Mouse (Mus musculus): ENCODE measurements around the gene Colq. TPM values are rescaled to one million over a fixed set of nuclear protein-coding genes. Genes with fewer than 3 reads are reported as not detected.
"Not testable (repeated sequence)": the region's sequence is repeated elsewhere in the genome, so short reads cannot be mapped to it uniquely, and the experiment has no call there.

Colq gene
- 1.1 and 1.2 TPM in 2 replicates for polyA plus RNA-seq (2012; rRNA removed)

DNA sequence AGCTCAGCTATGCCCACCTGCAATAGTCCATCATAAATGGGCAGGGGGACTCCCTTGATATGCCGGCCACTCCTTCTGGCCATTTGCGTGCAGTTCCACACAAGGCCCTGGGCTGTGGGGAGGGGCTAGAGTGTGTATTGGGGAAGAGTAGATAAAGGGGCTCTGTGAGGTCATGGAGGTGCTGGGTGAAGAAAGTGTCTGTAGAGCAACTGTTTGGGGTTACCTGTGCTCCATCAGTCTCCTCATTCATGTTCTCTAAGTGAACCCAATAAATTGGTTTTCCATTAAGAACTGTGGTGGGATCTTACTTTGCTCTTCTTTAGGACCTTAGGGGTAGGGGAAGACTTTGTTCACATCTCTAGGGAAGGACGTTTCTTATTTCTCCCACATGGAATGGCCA is at the start of gene Colq:
Colq (minus strand) TSS at position 101 of the 400 bp plus-strand sequence.
- no peak for DNase-seq (ENCODE audit: extremely low spot score in 1 of 2, low spot score in 1 of 2)

GRCm38 (mm10) chr14:31640346-31640889 is 49.3 kb upstream of the Colq start, which contains the start of gene Gm49387:
TSS of gene Gm49387 (minus strand) at chr14:31640878.
- no peak for DNase-seq (ENCODE audit: extremely low spot score in 1 of 2, low spot score in 1 of 2)

- DNase-seq (ENCODE audit: extremely low spot score in 1 of 2, low spot score in 1 of 2) = no peak
These were observed 39.5 kb upstream of the Colq start for GRCm38 (mm10) chr14:31630677-31631076.

GRCm38 (mm10) chr14:31622748-31623147 is 31.6 kb upstream of the Colq start:
- DNase-seq (ENCODE audit: extremely low spot score in 1 of 2, low spot score in 1 of 2) = peak; percentile 68 to 78

GRCm38 (mm10) chr14:31620591-31621223 is 29.6 kb upstream of the Colq start:
- peak in 1 of 2 experiments; percentile 14 for DNase-seq (ENCODE audit: extremely low spot score in 1 of 2, low spot score in 1 of 2)

DNA sequence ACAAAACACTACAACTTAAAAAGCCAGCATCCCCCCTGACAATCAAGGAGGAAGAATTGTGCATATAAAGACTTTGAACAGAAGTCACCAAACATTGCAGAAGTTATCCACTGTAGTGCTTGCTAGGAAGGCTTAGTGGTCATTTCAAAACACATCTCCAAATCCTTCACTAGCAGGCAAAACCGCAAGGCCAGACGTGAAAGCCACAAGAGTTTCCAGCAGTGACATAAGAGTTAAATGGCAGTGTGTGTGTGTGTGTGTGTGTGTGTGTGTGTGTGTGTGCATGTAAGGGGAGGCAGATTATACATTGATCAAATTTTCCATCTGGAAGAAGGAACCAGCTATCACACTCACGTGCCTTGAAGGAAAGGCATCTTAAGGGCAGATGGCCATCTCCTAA is 26.9 kb upstream of the Colq start:
- DNase-seq (ENCODE audit: extremely low spot score in 1 of 2, low spot score in 1 of 2) = no peak

DNA sequence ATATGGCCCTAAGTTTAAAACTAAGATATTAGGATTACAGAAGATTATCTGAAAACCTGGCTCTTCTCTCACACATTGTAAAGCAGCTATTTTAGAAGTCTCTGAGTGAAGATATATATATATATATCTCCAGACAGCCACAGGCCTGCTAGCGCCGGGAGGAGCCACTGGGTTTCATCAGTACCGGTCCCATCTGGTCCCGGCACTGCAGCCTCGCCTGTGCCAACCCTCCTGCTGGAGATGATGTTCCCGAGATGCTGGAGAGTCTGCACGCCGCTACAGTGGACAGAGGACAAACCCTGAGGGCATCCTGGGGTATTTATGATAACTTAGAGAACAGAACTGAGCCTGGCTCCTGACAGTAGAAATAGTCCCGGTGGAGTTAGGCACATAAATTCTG is 26.1 kb upstream of the Colq start:
- DNase-seq (ENCODE audit: extremely low spot score in 1 of 2, low spot score in 1 of 2) = peak; percentile 22 to 39

DNA sequence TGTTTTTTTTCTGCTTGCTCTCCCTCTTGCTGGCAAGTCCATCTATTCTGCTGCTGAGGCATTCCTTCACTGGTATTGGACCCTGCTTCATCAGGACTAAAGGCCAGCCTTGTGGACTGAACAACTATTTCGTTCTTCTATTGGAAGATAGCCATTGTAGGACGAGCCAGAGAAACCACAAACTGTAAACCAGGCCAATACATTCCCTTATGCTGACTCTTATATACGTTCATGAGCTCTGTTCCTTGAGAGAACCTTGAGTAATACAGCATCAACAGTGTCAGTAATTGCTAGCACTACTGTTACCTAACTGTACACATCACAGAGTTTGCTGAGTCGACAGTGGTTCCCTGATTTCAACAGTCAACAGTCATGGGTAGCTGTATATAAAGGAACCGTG is 22.5 kb upstream of the Colq start:
- no peak for DNase-seq (ENCODE audit: extremely low spot score in 1 of 2, low spot score in 1 of 2)

DNA sequence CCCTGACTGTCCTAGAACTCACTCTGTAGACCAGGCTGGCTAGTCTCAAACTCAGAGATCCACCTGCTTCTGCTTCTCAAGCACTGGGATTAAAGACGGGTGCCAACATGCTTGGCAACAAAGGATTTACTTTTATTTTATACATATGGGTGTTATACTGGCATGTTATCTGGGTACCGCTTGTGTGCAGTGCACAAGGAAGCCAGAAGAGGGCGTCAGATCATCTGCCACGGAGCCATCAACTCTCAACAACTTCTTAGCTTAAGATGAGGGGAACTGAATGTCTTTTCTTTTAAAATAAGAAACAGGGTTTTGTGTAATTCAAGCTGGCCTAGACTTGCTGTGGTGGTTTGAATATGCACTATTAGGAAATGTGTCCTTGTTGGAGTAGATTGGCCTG is 20.8 kb upstream of the Colq start:
- no peak for DNase-seq (ENCODE audit: extremely low spot score in 1 of 2, low spot score in 1 of 2)

DNA sequence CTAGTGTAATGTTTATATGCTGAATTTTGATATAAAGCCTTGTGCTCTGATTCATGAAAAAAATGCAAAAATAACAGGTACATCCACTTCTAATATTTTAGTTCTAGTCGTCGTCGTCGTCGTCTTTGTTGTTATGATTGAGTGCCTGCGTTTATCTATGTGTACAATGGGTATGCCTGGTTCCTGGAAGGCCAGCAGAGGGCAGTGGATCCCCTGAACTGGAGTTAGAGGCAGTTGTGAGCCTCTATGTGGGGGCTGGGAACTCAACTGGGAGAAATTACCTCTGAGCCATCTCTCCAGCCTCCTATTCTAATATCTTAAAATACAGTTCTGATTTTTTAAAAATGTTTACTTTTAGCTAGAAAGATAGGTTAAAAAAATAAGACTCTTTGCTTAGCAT is 14.4 kb upstream of the Colq start:
- no peak for DNase-seq (ENCODE audit: extremely low spot score in 1 of 2, low spot score in 1 of 2)

DNA sequence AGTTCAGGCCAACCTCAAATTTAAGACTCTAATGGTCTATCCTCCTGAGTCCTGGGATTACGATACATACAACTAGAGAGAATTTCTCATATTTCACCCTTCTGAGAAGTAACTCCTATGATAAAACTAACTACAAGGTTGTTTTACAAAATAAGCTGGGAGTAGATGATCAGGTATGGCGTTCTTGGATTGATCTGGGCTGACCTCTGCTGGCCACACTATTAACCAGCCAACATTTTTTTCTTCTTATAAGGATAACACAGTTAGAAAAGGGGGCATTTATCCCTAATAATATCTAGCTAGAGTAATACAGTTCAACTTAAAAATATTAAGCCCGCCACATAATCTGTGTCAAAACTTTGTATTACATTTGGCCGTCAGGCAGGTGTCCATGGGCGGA is 13.8 kb upstream of the Colq start:
- DNase-seq (ENCODE audit: extremely low spot score in 1 of 2, low spot score in 1 of 2) = peak in 1 of 2 experiments; percentile 47

- not testable (repeated sequence) for DNase-seq (ENCODE audit: extremely low spot score in 1 of 2, low spot score in 1 of 2)
These were observed 11.5 kb upstream of the Colq start for GRCm38 (mm10) chr14:31602616-31602979.

GRCm38 (mm10) chr14:31601908-31602615 is 10.9 kb upstream of the Colq start:
- DNase-seq (ENCODE audit: extremely low spot score in 1 of 2, low spot score in 1 of 2) = no peak

- DNase-seq (ENCODE audit: extremely low spot score in 1 of 2, low spot score in 1 of 2) = no peak
These were observed 6.3 kb upstream of the Colq start for GRCm38 (mm10) chr14:31597446-31597845.

DNA sequence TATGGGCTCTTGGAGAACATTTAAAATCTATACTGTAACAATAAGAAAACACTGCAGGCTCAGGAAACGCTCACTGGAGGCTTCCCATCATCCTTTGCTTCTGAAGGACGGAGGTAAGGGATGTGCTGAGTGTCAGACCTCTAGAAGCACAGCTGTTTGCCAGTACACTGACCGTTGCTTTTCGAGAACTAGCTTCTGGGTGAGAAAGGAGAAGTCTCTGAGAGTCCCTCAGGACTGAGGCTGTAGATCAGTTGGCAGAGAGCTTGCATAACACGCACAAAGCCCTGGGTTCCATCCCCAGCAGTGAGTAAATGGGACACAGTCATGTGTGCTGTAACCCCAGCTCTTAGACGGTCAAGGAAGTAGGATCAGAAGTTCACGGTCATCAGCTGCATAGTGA is 5.3 kb upstream of the Colq start:
- DNase-seq (ENCODE audit: extremely low spot score in 1 of 2, low spot score in 1 of 2) = no peak

GRCm38 (mm10) chr14:31594693-31595092 is 3.5 kb upstream of the Colq start:
- DNase-seq (ENCODE audit: extremely low spot score in 1 of 2, low spot score in 1 of 2) = no peak

DNA sequence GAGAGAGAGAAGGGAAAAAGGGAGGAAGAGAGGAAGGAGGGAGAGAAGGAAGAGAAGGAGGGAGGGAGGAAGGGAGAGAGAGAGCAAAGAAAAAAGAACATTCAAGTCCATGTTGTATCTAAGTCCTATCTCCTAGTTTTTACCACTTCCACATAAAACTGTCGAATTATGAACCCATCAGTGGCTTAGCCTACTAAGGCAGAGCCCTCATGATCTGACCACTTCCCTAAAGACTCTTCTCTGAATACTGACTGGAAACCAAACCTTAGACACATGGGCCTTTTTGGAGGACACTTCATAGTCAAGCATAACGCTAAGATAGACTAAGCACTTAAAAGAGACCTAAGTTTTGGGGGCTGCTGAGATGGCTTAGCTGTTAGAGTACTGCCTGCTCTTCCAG is 1.9 kb upstream of the Colq start:
- DNase-seq (ENCODE audit: extremely low spot score in 1 of 2, low spot score in 1 of 2) = no peak

- no peak for DNase-seq (ENCODE audit: extremely low spot score in 1 of 2, low spot score in 1 of 2)
These were observed 4.7 kb downstream of the Colq start for GRCm38 (mm10) chr14:31586451-31586850.

GRCm38 (mm10) chr14:31583082-31583481 is 8.1 kb downstream of the Colq start:
- DNase-seq (ENCODE audit: extremely low spot score in 1 of 2, low spot score in 1 of 2) = no peak

- DNase-seq (ENCODE audit: extremely low spot score in 1 of 2, low spot score in 1 of 2) = no peak
These were observed 13.0 kb downstream of the Colq start for GRCm38 (mm10) chr14:31577966-31578735.
